Mouse (Mus musculus): Measurements from ENCODE around the gene Lrrk2.

Lrrk2 gene

GRCm38 (mm10) chr15:91690648-91691047 lies 17.7 kb downstream of the Lrrk2 start:
- DNase-seq: no peak

GRCm38 (mm10) chr15:91693051-91693450 lies 20.1 kb downstream of the Lrrk2 start:
- DNase-seq: no peak

- no peak for DNase-seq
Measured at GRCm38 (mm10) chr15:91693856-91694255, 20.9 kb downstream of the Lrrk2 start.

GRCm38 (mm10) chr15:91700841-91701240 lies 27.9 kb downstream of the Lrrk2 start:
- peak; percentile 12 to 37 for DNase-seq

- DNase-seq: peak; percentile 24 to 38
Measured at GRCm38 (mm10) chr15:91702991-91703715, 30.2 kb downstream of the Lrrk2 start.

- no peak for DNase-seq
Measured at GRCm38 (mm10) chr15:91704091-91704490, 31.1 kb downstream of the Lrrk2 start.

- DNase-seq: peak in 1 of 2 experiments; percentile 11
Measured at GRCm38 (mm10) chr15:91709207-91710130, 36.5 kb downstream of the Lrrk2 start.

- no peak for DNase-seq
Measured at GRCm38 (mm10) chr15:91735216-91735922, 62.4 kb downstream of the Lrrk2 start.

- DNase-seq: peak; percentile 75 to 77
Measured at GRCm38 (mm10) chr15:91736791-91737533, 64.0 kb downstream of the Lrrk2 start.

GRCm38 (mm10) chr15:91738808-91739207 lies 65.8 kb downstream of the Lrrk2 start:
- no peak for DNase-seq

GRCm38 (mm10) chr15:91745501-91745900 lies 72.5 kb downstream of the Lrrk2 start:
- no peak for DNase-seq

- peak; percentile 59 to 61 for DNase-seq
Measured at GRCm38 (mm10) chr15:91752111-91752510, 79.1 kb downstream of the Lrrk2 start.

- DNase-seq: no peak
Measured at GRCm38 (mm10) chr15:91753378-91754080, 80.6 kb downstream of the Lrrk2 start.

GRCm38 (mm10) chr15:91754546-91754945 lies 81.6 kb downstream of the Lrrk2 start:
- peak; percentile 79 to 80 for DNase-seq

GRCm38 (mm10) chr15:91755756-91756155 lies 82.8 kb downstream of the Lrrk2 start:
- DNase-seq: no peak

- DNase-seq: no peak
Measured at GRCm38 (mm10) chr15:91772041-91772440, 99.1 kb downstream of the Lrrk2 start.

- no peak for DNase-seq
Measured at GRCm38 (mm10) chr15:91779166-91779565, 106.2 kb downstream of the Lrrk2 start.

GRCm38 (mm10) chr15:91781172-91781571 lies 108.2 kb downstream of the Lrrk2 start:
- DNase-seq: peak; percentile 63

- no peak for DNase-seq
Measured at GRCm38 (mm10) chr15:91788338-91788737, 115.4 kb downstream of the Lrrk2 start.

- DNase-seq: no peak
Measured at GRCm38 (mm10) chr15:91806463-91806862, 133.5 kb downstream of the Lrrk2 start.

GRCm38 (mm10) chr15:91835319-91835718 lies 162.3 kb downstream of the Lrrk2 start:
- no peak for DNase-seq

GRCm38 (mm10) chr15:91837965-91838364 lies 165.0 kb downstream of the Lrrk2 start, which contains the start of gene Smgc:
Smgc (plus strand) TSS chr15:91838265.
- no peak for DNase-seq
